Mouse (Mus musculus): ENCODE measurements at regions not wholly inside any gene's neighbourhood (a gene's known extent, or its start where the extent isn't known, plus 50 kb on each side); places are given as distances from the start of the nearest gene placed in this dataset.

- TF ChIP-seq CTCF (IDR thresholded peaks at IDR 0.05; ENCODE audit: low read depth) (no peak), EP300 (IDR thresholded peaks at IDR 0.05; ENCODE audit: low read depth) (no peak)
Measured at GRCm38 (mm10) chr16:95152742-95153383, 104.5 kb upstream of the Kcnj15 start.
